8 mouse cellular contexts compared by ENCODE assay signal in the genomic region with DNA sequence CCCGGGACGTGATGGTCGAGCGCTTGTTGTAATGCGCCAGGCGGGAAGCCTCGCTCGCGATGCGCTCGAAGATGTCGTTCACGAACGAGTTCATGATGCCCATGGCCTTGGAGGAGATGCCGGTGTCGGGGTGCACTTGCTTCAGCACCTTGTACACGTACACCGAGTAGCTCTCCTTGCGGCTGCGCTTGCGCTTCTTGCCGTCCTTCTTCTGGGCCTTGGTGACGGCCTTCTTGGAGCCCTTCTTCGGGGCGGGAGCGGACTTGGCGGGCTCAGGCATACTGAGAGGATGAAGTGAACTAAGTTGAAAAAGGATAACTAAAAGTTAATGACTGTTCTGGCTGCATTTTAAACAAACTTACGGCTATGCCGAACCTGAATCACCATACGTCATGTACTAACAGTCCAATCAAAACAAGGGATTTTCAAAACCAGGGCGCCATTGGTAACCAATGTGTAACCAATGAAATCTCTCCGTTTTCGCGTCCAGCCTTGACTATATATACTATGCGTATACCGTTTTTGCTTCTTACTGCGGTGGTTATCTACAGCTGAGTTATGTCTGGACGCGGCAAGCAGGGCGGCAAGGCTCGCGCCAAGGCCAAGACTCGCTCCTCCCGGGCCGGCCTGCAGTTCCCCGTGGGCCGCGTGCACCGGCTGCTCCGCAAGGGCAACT. TPM values are rescaled to one million over a fixed set of nuclear protein-coding genes. Genes with fewer than 3 reads are reported as not detected.
A peak's percentile ranks its signal among the peaks of the same experiment; 100 is the strongest.
DNase-seq lines count a peak whose midpoint lies in the region; ATAC-seq lines count a peak whose summit lies in the region.
"Not testable (repeated sequence)": the region's sequence is repeated elsewhere in the genome, so short reads cannot be mapped to it uniquely, and the experiment has no call there.

A gene (minus strand): TSS at position 280 of the 676 bp plus-strand sequence.
A gene (plus strand): TSS at position 559 of the 676 bp plus-strand sequence.

- peak; percentile 95 for ATAC-seq in hindbrain, embryonic 13.5 days (ENCODE audit: low FRiP score)

- not testable (repeated sequence) for H3K9me3 ChIP-seq in hindbrain, embryonic 13.5 days

- H3K27ac ChIP-seq in hindbrain, embryonic 13.5 days: peak within 1 kb of the TSS; percentile 96

- not testable (repeated sequence) for H3K36me3 ChIP-seq in hindbrain, embryonic 13.5 days

- DNase-seq in R1 (ENCODE audit: low read depth, low spot score): peak; percentile 98
- DNase-seq in cerebellum, postnatal 14 days: peak; percentile 77 to 86
- DNase-seq in frontal cortex, postnatal 14 days (ENCODE audit: low spot score in 2 of 2): peak; percentile 71 to 74
- DNase-seq in layer of hippocampus, postnatal 14 days (ENCODE audit: low spot score in 2 of 2): peak; percentile 72 to 96
- DNase-seq in lung, postnatal 10 days: peak; percentile 88
- peak; percentile 64 for DNase-seq in ovary, postnatal 14 days (ENCODE audit: low spot score)
- peak; percentile 86 to 87 for DNase-seq in thymus, postnatal 10 days (ENCODE audit: low spot score in 2 of 2)

- peak within 1 kb of the TSS; percentile 45 for H3K4me3 ChIP-seq in hindbrain, embryonic 13.5 days

- H3K4me2 ChIP-seq in hindbrain, embryonic 13.5 days: peak within 1 kb of the TSS; percentile 71

- H3K9ac ChIP-seq in hindbrain, embryonic 13.5 days: peak within 1 kb of the TSS; percentile 73

- H3K27me3 ChIP-seq in hindbrain, embryonic 13.5 days: not testable (repeated sequence)

- WGBS in hindbrain, embryonic 13.5 days: under 1% methylated on average over 37 of the region's 50 CpGs

- H3K4me1 ChIP-seq in hindbrain, embryonic 13.5 days (replicated peaks): peaks cover 37% of the 10 kb centered on the region

RNA-seq across cellular contexts. Expression of the first gene that starts in this region (rescaled TPM):
- polyA plus RNA-seq in hindbrain, embryonic 13.5 days (2015; fragmentation: Nextera tagmentation; extraction: Ambion mirVana): 1.1 and 1.9 TPM in 2 replicates
- total RNA-seq in layer of hippocampus, postnatal 14 days (2021): 10 to 100 TPM; 31.7 to 51.2 TPM

RNA-seq across cellular contexts. Expression of the second gene that starts in this region (rescaled TPM):
- 12.9 and 14.0 TPM in 2 replicates for polyA plus RNA-seq in hindbrain, embryonic 13.5 days (2015; fragmentation: Nextera tagmentation; extraction: Ambion mirVana)
- 10 to 100 TPM; 17.4 to 55.0 TPM for total RNA-seq in layer of hippocampus, postnatal 14 days (2021)

Comparison
In these comparisons a context has a peak if more than half of its experiments do, and no peak if none do; other contexts are left out.
1. Peak in every context shown above with its lines: DNase-seq, ATAC-seq, H3K4me3 ChIP-seq and H3K27ac ChIP-seq.